Mouse (Mus musculus) cerebellum, adult 8-10 months (tissue): ENCODE data around the gene Gm28038.

Experiments
- DNase-seq: peaks from one replicate; pipeline ENCODE4 v3.0.0; 2022

Gm28038 gene

GRCm38 (mm10) chr2:30286192-30287026 is 5.6 kb downstream of the Gm28038 start, which contains the start of the genes Dolk and Nup188:
TSS of gene Dolk (minus strand) at chr2:30286334.
TSS of gene Nup188 (plus strand) at chr2:30286397.
- peak; percentile 96 for DNase-seq

DNA sequence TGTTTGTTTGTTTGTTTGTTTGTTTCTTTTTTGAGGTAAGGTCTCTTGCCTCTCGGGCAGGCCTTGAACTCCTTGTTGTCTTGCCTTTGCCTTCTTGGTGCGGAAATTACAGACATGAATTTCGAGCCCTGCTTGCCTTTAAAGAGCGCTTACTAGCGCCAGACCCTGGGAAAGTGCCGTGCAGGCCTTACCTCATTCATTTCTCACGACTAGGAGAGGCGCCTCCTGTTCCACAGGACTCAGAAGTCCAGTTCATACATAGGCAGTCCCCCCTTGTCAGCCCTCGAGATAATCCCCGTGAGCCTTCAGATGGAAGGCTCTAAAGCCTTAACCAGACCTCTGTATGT is 6.2 kb downstream of the Gm28038 start:
- no peak for DNase-seq

- DNase-seq, result no peak
These were observed 18.7 kb downstream of the Gm28038 start for GRCm38 (mm10) chr2:30299525-30299924.

- DNase-seq, result no peak
These were observed 19.1 kb downstream of the Gm28038 start for GRCm38 (mm10) chr2:30299966-30300365.

DNA sequence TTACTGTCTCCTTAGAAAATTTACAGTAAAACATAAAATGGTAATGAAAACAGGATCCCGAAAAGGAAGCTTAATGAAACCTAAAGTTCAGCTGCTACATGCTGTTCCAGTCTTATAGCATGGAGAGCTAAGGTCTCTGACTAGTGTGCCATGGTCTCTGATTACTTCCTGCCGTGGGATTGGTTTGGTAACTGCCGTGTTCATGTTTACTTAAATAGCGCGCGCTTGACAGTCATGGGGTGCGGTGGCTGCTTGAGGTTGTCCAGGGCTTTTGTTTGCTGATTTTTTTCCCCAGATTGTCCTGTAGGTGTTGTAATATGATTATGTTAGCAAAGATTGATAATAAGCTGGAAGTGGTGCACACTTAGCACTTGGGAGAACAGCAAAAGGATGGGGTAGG is 25.2 kb downstream of the Gm28038 start:
- DNase-seq, result no peak

DNA sequence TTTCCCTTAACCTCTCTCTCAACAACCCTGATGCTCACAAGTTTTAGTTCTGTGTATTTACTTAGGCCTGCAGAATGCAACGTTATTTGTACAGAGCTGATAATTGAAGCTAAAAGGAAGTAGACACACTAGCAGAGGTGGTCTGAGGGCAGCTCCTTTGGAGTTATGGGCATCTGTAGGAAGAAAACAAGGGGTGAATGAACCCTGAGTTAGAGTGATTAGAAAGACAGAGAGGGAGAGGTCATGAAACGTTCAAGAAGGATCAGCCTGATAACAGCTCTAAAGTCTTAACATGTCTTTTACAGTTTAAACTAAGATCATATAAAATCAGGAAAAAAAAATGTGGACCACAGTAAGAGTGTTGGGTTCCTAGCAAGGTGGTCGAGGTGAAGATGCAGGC is 28.5 kb downstream of the Gm28038 start:
- DNase-seq, result no peak

DNA sequence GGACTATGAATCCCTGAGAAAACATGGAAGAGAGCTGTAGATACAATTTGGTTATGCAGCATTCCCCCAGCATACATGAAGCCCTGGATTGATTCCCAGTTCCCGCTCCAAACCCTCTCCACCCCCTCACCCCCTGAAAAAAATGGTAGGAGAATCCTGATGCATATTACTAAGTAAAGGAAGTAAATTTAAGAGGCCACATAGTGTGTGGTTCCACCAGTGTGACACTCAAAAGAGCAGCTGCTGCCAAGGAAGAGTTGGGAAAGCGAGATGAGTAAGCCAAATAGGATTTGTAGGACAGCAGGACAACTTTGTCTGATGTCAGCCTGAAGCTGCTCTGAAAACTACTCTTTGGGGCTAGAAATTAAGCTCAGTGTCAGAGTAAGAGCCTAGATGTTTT is 30.6 kb downstream of the Gm28038 start:
- DNase-seq, result no peak

- no peak for DNase-seq
These were observed 35.3 kb downstream of the Gm28038 start for GRCm38 (mm10) chr2:30316136-30316535.

DNA sequence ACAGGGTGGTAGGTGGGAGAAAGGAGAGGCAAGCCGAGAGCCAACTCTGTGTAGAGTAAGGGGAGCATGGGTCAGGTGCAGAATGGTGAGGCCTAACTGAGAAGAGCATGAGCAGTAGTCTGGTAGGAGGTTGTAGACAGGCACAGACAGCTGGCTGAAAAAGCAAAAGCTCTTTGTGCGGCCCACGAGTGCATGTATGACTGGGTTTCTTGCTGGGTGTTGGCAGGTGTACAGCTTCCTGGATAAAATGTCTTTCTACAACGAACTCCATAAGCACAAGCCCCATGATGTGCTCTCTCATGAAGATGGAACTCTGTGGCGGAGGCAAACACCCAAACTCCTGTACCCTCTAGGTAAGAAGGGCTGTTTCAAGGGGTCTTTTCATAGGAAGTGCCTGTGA is 36.1 kb downstream of the Gm28038 start:
- no peak for DNase-seq

DNA sequence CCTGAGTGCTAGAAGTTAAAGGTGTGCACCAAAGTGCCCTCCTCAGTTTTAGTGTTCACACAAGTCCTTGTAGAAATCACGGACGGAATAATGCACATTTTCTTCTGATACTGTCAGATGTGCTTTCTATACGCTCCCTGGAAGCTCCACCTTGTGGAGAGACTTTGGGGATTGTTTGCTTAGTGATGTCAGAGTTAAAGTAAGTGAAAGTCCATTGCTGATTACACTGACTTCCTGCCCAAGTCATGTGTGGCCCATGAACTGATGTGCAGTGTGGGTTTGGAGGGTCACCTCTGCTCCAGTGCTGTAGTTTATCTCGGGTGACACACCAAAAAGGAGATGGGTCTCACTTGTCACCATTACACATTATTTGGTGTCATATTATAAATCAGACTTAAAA is 38.4 kb downstream of the Gm28038 start:
- no peak for DNase-seq

DNA sequence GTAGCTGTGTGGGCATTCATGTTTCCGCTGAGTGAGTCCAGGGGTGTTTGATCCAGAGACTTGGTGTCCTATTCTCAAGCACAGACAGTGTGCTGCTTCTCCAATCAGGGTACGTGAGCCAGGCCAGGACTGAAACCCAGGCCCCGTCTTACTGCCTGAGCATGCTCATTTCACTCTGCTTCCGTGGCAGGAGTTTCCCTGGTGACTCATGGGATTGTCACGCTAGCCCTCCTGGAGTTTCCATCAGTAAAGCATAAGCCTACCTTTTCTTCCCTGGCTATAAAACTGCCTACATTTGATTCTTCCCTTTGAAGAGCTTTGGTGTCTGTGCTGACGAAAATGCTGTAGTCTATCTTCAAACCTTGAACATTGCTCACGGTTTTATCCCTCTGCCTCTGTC is 42.3 kb downstream of the Gm28038 start:
- no peak for DNase-seq

DNA sequence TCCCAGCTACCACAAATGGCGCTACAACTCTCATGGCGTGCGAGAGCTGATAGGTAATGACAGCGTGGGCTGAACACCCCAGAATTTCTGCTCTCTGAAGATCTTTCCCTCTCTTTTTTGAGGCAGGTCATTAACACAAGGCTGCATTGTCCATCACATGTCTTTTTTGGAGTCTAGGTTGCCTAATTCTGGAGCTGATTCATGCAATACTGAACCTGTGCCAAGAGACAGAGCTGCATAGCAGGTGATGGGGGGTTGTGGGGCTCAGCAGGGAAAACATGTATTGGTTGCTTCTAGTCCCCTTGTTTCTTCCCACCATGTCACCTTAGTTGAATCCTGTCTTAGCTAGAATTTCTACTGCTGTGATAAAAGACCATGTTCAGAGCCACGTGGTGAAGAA is 44.5 kb downstream of the Gm28038 start:
- no peak for DNase-seq

DNA sequence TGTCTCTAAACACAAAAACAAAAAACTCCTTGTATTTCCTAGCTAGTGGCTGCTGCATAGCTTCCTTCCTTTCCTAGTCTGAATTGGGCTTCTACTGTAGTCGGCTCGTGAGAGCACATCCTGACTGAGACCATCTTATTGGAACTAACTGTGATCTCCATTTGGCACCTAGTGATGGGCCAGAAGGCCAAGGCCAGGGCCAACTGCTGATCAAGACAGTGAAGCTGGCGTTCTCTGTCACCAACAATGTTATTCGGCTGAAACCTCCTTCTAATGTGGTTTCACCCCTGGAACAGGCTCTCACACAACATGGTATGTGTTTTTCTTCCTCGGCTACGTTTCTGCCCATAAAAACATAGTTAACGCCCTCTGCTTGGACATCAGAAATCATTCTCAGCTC is 46.4 kb downstream of the Gm28038 start:
- peak; percentile 38 for DNase-seq

DNA sequence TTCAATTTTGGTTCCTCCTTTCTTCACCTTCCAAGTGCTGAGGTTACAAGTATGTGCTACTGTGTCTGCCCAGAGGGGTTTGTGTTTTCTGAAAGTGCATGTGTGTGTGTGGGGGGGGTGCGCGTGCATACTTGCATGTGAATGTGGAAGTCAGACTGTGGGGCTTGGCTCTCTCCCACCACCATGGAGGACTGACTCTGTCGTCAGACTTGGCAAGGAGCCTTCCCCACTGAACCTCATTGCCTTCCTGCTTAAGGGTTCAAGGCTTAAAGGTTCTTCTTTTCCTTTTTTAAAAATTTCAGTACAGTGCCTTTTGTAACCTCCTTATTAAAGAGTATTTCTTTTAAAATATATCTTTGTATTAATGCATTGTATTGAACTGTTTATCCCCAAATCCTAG is 47.9 kb downstream of the Gm28038 start:
- no peak for DNase-seq

- no peak for DNase-seq
These were observed 54.5 kb downstream of the Gm28038 start for GRCm38 (mm10) chr2:30335324-30335723.

DNA sequence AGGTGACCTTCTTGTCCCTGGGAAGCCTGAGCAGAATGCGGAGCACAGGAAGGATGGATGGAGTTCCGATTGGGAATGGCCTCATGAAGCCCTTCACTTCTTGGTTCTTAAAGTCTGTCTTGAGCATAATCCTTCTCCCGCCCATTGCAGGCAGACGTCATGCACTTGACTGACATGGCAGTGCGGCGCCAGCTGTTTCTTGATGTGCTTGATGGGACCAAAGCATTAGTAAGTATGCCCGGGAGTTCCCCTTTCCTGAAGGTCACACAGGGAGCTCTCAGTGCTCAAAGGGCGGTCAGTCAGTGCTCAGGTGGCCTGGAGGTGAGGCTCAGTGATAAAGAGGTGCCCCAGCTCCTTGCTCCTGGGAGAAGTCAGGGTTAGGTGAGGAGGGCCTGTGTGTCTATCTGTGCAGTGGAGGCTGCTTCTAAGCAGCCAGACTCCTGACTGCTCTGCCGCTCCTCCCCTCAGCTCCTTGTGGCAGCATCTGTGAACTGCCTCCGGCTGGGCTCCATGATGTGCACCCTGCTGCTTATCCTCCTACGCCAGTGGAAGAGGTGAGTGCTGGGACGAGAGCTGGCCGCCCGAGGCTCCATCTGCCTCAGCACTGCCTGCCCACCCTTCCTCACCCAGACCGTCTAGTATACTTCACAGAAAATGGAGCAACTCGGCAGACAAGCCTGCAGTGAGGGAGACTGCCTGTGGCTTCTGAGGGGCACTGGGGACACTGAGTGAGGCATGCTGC is 55.5 kb downstream of the Gm28038 start:
- DNase-seq, result peak; percentile 36

GRCm38 (mm10) chr2:30337179-30337578 is 56.3 kb downstream of the Gm28038 start:
- DNase-seq, result peak; percentile 25

GRCm38 (mm10) chr2:30342061-30342460 is 61.2 kb downstream of the Gm28038 start:
- DNase-seq, result peak; percentile 26

DNA sequence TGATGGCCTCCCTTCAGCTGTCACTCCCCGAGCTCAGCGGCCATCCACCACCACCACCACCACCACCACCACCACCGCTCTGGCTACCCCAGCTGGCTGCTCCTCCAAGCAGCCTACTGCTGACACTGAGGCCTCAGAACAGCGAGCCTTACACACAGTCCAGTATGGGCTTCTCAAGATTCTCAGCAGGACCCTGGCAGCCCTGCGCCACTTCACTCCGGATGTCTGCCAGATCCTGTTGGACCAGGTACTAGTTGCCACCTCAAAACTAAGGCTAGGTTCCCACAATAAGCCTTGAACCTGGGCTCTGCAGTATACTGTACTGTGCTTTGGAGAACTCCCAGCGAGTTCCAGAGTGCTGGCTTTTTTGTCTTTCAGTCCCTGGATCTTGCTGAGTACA is 61.7 kb downstream of the Gm28038 start:
- peak; percentile 54 for DNase-seq

- DNase-seq, result peak; percentile 50
These were observed 62.8 kb downstream of the Gm28038 start for GRCm38 (mm10) chr2:30343601-30344137.

DNA sequence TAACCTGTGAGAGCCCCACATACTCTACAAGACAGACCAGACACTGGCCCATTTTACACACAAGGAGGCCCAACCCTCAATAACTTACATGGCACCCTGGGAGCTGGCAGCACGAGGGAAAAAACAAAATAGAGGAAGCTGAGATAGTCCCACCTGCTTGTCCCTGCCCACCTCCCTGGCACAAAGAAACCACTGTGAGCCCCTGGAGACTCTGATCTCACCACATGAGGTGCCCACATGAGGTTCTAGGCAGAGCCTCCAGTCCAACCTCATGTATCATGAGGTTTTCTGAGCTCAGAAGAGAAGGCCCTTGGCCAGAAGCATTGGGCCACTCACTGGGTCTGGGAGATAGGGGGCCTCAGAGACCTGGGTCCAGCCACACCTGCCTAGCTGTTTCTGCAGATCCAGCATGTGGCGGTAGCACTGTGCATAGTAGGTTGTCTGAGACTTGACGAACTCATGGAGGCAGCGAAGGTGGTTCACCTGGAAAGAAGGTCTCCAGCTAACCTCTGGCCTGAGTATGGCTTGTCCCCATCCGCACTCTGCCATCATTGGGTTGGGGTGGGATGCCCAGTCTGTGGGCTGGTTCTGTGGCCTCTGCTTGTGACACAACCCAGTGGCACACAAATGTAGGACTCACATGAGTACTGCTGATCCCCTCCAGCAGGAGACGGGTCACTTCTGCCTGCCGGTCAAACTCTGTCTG is 65.3 kb downstream of the Gm28038 start:
- DNase-seq, result no peak

- no peak for DNase-seq
These were observed 68.4 kb downstream of the Gm28038 start for GRCm38 (mm10) chr2:30349196-30349595.
